Mouse (Mus musculus): ENCODE data around the gene Pfkfb4. TPM values are rescaled to one million over a fixed set of nuclear protein-coding genes. Genes with fewer than 3 reads are reported as not detected.
A peak's percentile ranks its signal among the peaks of the same experiment; 100 is the strongest.

Gene Pfkfb4
- polyA plus RNA-seq, 1 experiment from 2014 or later, result 7.8 TPM

DNA sequence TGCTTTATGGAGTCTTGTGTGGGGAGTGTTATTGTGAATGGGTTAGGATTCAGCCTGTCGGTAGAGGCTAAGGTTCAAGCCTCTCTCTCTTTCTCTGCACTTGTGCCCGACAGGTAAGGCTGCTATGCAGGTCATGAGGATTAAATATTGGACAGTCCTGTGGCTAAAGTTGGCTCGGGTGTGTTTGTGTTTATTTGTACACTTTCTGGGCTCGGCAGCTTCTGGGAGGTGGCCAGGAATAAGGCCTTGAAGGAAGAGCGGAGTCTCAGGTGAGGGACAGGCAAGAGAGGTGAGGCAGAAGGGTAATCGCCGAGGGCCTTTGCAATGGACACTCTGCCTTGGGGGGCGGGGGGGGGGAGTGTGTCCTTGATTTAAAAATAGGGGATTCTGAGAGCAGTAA, 48.6 kb downstream of the Pfkfb4 start:
- Histone ChIP-seq H3K9ac (replicated peaks; ENCODE audit: low read length) (no peak overlapping the region), H3K36me3 (replicated peaks; ENCODE audit: control insufficient read depth, insufficient read depth, low read depth, low read length) (no peaks in the 10 kb centered on the region), H3K4me3 (ENCODE audit: low read depth, low read length) (no peak overlapping the region), H3K4me1 (ENCODE audit: control insufficient read depth, insufficient read depth, low read length) (no peaks in the 10 kb centered on the region), H3K9me3 (replicated peaks; ENCODE audit: control insufficient read depth, low read length) (no peaks in the 10 kb centered on the region), H3K27ac (replicated peaks; ENCODE audit: low read depth, low read length) (no peak overlapping the region), H3K27me3 (ENCODE audit: control insufficient read depth, insufficient read depth, low read length) (no peaks in the 10 kb centered on the region), H3K4me2 (ENCODE audit: low read depth, low read length) (no peak overlapping the region)
- ATAC-seq (replicated peaks; ENCODE audit: insufficient number of reproducible peaks, low FRiP score, low TSS enrichment, low read depth) (no peak; the same call in 1 of the 2 replicates), DNase-seq (ENCODE audit: low spot score) (no peak)
- WGBS, result 83% methylated on average over 8 of the region's 8 CpGs

DNA sequence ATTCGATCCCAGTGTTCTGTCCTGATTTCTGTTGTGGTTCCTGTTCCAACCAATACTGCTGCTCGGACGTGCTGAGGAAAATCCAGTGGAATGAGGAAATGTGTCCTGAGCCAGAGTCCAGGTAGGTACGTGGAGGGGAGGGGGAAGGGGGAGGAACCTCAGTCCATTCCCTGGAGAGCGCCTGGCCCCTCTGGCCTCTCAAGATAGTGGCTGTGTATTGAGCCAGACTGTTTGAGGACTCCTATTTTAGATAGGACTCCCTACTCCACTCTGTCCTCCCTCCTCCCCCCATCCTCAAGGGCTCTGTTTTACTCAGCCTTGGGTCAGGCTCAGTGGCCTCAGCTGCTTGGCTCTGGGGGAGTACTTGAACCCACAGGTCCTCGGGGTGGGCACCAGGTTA, 49.3 kb downstream of the Pfkfb4 start:
- DNase-seq (ENCODE audit: low spot score) (no peak), ATAC-seq (replicated peaks; ENCODE audit: insufficient number of reproducible peaks, low FRiP score, low TSS enrichment, low read depth) (no peak)
- H3K27me3 ChIP-seq (ENCODE audit: control insufficient read depth, insufficient read depth, low read length), result no peaks in the 10 kb centered on the region
- no peaks in the 10 kb centered on the region for H3K9me3 ChIP-seq (replicated peaks; ENCODE audit: control insufficient read depth, low read length)
- H3K27ac ChIP-seq (replicated peaks; ENCODE audit: low read depth, low read length), result no peak overlapping the region
- 66% methylated on average over 6 of the region's 6 CpGs for WGBS
- no peak overlapping the region; the same call in 1 of the 2 replicates for H3K4me2 ChIP-seq (ENCODE audit: low read depth, low read length)
- no peaks in the 10 kb centered on the region for H3K4me1 ChIP-seq (ENCODE audit: control insufficient read depth, insufficient read depth, low read length)
- H3K9ac ChIP-seq (replicated peaks; ENCODE audit: low read length), result no peak overlapping the region
- no peak overlapping the region for H3K4me3 ChIP-seq (ENCODE audit: low read depth, low read length)
- H3K36me3 ChIP-seq (replicated peaks; ENCODE audit: control insufficient read depth, insufficient read depth, low read depth, low read length), result no peaks in the 10 kb centered on the region

DNA sequence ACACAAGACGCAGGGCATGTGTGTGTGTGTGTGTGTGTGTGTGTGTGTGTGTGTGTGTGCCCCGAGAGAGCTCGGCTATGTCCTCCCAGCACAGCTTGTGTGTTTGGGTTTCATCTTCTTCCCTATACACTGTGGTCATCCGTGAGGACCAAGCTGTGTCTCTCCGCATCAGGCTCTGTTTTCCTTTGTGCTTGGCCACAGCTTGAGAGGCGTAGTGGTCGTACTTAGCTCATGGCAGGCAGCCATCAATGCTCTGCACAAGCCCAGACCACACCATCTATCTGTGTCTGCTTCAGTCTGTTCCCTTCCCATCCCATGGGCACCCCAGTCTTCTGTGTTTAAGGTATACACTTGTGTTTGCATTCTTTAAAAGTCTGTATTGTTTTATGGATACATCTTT, 49.8 kb downstream of the Pfkfb4 start:
- Histone ChIP-seq H3K9me3 (replicated peaks; ENCODE audit: control insufficient read depth, low read length) (no peaks in the 10 kb centered on the region), H3K27me3 (ENCODE audit: control insufficient read depth, insufficient read depth, low read length) (no peaks in the 10 kb centered on the region), H3K9ac (replicated peaks; ENCODE audit: low read length) (no peak overlapping the region), H3K36me3 (replicated peaks; ENCODE audit: control insufficient read depth, insufficient read depth, low read depth, low read length) (no peaks in the 10 kb centered on the region), H3K4me3 (ENCODE audit: low read depth, low read length) (no peak overlapping the region), H3K4me2 (ENCODE audit: low read depth, low read length) (no peak overlapping the region), H3K27ac (replicated peaks; ENCODE audit: low read depth, low read length) (no peak overlapping the region), H3K4me1 (ENCODE audit: control insufficient read depth, insufficient read depth, low read length) (no peaks in the 10 kb centered on the region)
- ATAC-seq (replicated peaks; ENCODE audit: insufficient number of reproducible peaks, low FRiP score, low TSS enrichment, low read depth) (no peak), DNase-seq (ENCODE audit: low spot score) (no peak)
- WGBS, result 85% methylated on average over 7 of the region's 7 CpGs

DNA sequence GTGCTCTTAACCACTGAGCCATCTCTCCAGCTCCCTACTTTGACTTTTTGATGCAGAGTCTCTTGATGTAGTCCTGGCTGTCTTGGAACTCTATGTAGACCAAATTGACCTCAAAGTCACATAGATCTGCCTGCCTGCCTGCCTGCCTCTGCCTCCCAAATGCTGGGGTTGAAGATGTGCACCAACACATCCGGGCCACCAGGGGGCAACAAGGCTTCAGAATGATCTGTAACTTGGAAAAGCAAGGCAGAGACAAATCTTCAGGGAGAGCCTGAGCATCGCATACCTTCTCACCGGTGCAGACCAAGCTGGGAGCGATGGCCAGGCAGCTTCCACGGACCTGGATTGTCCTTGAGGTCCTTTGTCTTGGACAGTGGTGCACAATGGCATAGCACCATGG, 54.7 kb downstream of the Pfkfb4 start:
- Histone ChIP-seq H3K4me3 (ENCODE audit: low read depth, low read length) (no peak overlapping the region), H3K27me3 (ENCODE audit: control insufficient read depth, insufficient read depth, low read length) (no peaks in the 10 kb centered on the region), H3K27ac (replicated peaks; ENCODE audit: low read depth, low read length) (no peak overlapping the region), H3K9me3 (replicated peaks; ENCODE audit: control insufficient read depth, low read length) (no peaks in the 10 kb centered on the region), H3K9ac (replicated peaks; ENCODE audit: low read length) (no peak overlapping the region), H3K36me3 (replicated peaks; ENCODE audit: control insufficient read depth, insufficient read depth, low read depth, low read length) (no peaks in the 10 kb centered on the region), H3K4me2 (ENCODE audit: low read depth, low read length) (no peak overlapping the region), H3K4me1 (ENCODE audit: control insufficient read depth, insufficient read depth, low read length) (no peaks in the 10 kb centered on the region)
- DNase-seq (ENCODE audit: low spot score) (peak; percentile 63), ATAC-seq (replicated peaks; ENCODE audit: insufficient number of reproducible peaks, low FRiP score, low TSS enrichment, low read depth) (no peak)
- 51% methylated on average over 5 of the region's 5 CpGs for WGBS

DNA sequence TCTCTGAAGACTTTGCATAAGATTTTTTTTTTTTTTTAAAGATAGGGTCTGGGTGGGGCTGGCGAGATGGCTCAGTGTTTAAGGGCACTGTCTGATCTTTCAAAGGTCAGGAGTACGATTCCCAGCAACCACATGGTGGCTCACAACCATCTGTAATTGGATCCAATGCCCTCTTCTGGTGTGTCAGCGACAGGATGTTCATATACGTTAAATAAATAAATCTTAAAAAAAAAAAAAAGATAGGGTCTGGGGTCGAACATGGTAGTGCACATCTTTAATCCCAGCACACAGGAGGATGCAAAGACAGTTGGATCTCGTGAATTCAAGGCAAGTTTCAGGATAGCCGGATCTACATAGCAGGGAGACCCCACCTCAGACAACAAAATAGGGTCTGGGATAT, 57.7 kb downstream of the Pfkfb4 start:
- 0 out of 2 replicates have a peak, but pooled peaks cover under 1% of the 10 kb centered on the region for H3K4me1 ChIP-seq (ENCODE audit: control insufficient read depth, insufficient read depth, low read length)
- H3K9me3 ChIP-seq (replicated peaks; ENCODE audit: control insufficient read depth, low read length), result no peaks in the 10 kb centered on the region
- no peaks in the 10 kb centered on the region for H3K27me3 ChIP-seq (ENCODE audit: control insufficient read depth, insufficient read depth, low read length)
- DNase-seq (ENCODE audit: low spot score) (no peak), ATAC-seq (replicated peaks; ENCODE audit: insufficient number of reproducible peaks, low FRiP score, low TSS enrichment, low read depth) (no peak)
- no peak overlapping the region for H3K4me3 ChIP-seq (ENCODE audit: low read depth, low read length)
- H3K9ac ChIP-seq (replicated peaks; ENCODE audit: low read length), result no peak overlapping the region
- no peaks in the 10 kb centered on the region for H3K36me3 ChIP-seq (replicated peaks; ENCODE audit: control insufficient read depth, insufficient read depth, low read depth, low read length)
- 71% methylated on average over 7 of the region's 7 CpGs for WGBS
- no peak overlapping the region for H3K27ac ChIP-seq (replicated peaks; ENCODE audit: low read depth, low read length)
- no peak overlapping the region for H3K4me2 ChIP-seq (ENCODE audit: low read depth, low read length)

DNA sequence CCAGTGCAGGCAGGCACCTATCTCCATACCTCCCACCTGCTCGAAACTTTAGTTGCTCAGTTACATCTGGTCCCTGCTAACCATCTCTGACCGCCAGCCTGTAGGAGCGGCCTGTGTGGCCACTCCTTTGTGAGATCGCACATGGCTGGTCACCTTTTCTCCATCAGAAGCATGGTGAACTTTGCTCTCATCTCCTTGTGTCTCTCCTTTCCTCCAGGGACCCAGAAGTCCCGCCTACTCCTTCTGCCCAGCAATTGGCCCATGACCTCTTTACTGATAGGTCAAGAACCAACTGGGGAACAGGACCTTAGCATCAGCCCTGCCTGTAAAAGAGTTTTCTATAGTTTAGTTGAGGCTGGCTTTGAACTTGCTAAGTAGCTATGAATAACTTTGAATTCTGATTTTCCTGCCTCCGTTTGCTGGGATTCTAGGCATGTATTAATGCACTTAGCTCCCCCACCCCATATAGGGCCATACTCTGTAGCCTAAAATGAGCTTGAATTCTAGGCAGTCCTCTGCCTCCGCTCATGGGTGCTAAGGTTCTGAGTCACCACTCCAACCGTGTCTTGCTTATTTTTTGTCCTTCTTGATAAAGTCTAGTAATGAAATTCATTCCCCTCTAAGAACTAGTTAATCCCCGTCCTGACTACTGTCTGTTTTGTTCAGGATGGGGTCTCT, 58.6 kb downstream of the Pfkfb4 start:
- Histone ChIP-seq H3K4me1 (ENCODE audit: control insufficient read depth, insufficient read depth, low read length) (peaks cover 3% of the 10 kb centered on the region; the same call in 1 of the 2 replicates), H3K9ac (replicated peaks; ENCODE audit: low read length) (no peak overlapping the region), H3K27ac (replicated peaks; ENCODE audit: low read depth, low read length) (no peak overlapping the region), H3K4me2 (ENCODE audit: low read depth, low read length) (no peak overlapping the region), H3K4me3 (ENCODE audit: low read depth, low read length) (no peak overlapping the region), H3K27me3 (ENCODE audit: control insufficient read depth, insufficient read depth, low read length) (no peaks in the 10 kb centered on the region), H3K36me3 (replicated peaks; ENCODE audit: control insufficient read depth, insufficient read depth, low read depth, low read length) (no peaks in the 10 kb centered on the region), H3K9me3 (replicated peaks; ENCODE audit: control insufficient read depth, low read length) (no peaks in the 10 kb centered on the region)
- DNase-seq (ENCODE audit: low spot score) (no peak), ATAC-seq (replicated peaks; ENCODE audit: insufficient number of reproducible peaks, low FRiP score, low TSS enrichment, low read depth) (no peak)
- 80% methylated on average over 9 of the region's 9 CpGs for WGBS

DNA sequence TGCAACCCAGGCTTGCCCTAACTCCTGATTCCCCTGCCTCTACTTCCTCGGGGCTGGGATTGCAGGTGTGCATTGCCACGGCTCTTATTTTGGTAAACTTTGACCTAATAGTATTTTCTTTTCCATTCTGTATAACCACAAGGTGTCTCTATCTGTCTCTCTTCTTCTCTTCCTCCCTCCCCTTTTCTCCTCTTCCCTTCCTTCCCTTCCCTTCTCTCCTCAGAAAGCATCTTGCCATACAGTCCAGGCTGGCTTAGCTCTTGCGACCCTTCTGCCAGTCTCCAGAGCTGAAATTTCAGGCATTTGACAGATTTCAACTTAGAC, 59.1 kb downstream of the Pfkfb4 start:
- Histone ChIP-seq H3K9ac (replicated peaks; ENCODE audit: low read length) (no peak overlapping the region), H3K9me3 (replicated peaks; ENCODE audit: control insufficient read depth, low read length) (no peaks in the 10 kb centered on the region), H3K4me3 (ENCODE audit: low read depth, low read length) (no peak overlapping the region), H3K4me2 (ENCODE audit: low read depth, low read length) (no peak overlapping the region), H3K27me3 (ENCODE audit: control insufficient read depth, insufficient read depth, low read length) (no peaks in the 10 kb centered on the region), H3K4me1 (ENCODE audit: control insufficient read depth, insufficient read depth, low read length) (peaks cover 3% of the 10 kb centered on the region; the same call in 1 of the 2 replicates), H3K36me3 (replicated peaks; ENCODE audit: control insufficient read depth, insufficient read depth, low read depth, low read length) (no peaks in the 10 kb centered on the region), H3K27ac (replicated peaks; ENCODE audit: low read depth, low read length) (no peak overlapping the region)
- 66% methylated on average over 3 of the region's 3 CpGs for WGBS
- no peak for ATAC-seq (replicated peaks; ENCODE audit: insufficient number of reproducible peaks, low FRiP score, low TSS enrichment, low read depth)
- DNase-seq (ENCODE audit: low spot score), result no peak

DNA sequence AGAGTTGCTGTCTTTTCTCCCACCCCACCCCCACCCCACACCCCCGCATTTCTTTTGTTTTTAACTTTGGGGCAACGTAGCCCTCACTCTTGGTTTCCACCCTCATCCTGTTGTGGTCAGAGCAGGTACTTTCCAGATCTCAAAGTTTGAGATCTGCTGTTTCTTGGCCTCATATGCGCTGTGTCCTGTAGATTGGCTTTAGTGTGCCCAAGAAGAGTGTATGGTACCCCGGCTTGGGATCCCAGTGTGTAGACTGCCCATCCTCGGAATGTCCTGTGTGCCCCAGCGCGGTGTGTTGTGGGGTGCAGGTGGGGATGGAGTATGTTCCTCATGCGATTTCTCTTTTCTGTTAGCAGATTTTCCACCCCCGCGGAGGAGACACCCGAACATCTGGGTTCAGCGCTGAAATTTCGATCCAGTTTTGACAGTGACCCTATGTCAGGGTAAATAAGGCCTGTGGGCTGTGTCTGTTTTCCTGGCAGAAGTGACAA, 59.5 kb downstream of the Pfkfb4 start:
- 89% methylated on average over 13 of the region's 13 CpGs for WGBS
- Histone ChIP-seq H3K4me3 (ENCODE audit: low read depth, low read length) (no peak overlapping the region), H3K9me3 (replicated peaks; ENCODE audit: control insufficient read depth, low read length) (no peaks in the 10 kb centered on the region), H3K9ac (replicated peaks; ENCODE audit: low read length) (no peak overlapping the region), H3K36me3 (replicated peaks; ENCODE audit: control insufficient read depth, insufficient read depth, low read depth, low read length) (no peaks in the 10 kb centered on the region), H3K27ac (replicated peaks; ENCODE audit: low read depth, low read length) (no peak overlapping the region), H3K4me2 (ENCODE audit: low read depth, low read length) (no peak overlapping the region), H3K27me3 (ENCODE audit: control insufficient read depth, insufficient read depth, low read length) (no peaks in the 10 kb centered on the region), H3K4me1 (ENCODE audit: control insufficient read depth, insufficient read depth, low read length) (peaks cover 3% of the 10 kb centered on the region; the same call in 1 of the 2 replicates)
- no peak for ATAC-seq (replicated peaks; ENCODE audit: insufficient number of reproducible peaks, low FRiP score, low TSS enrichment, low read depth)
- DNase-seq (ENCODE audit: low spot score), result no peak
